Mouse (Mus musculus): ENCODE measurements around the gene Tipin. TPM values are rescaled to one million over a fixed set of nuclear protein-coding genes. Genes with fewer than 3 reads are reported as not detected.

Gene Tipin
- polyA plus RNA-seq, 2 experiments: 124 to 199 TPM

DNA sequence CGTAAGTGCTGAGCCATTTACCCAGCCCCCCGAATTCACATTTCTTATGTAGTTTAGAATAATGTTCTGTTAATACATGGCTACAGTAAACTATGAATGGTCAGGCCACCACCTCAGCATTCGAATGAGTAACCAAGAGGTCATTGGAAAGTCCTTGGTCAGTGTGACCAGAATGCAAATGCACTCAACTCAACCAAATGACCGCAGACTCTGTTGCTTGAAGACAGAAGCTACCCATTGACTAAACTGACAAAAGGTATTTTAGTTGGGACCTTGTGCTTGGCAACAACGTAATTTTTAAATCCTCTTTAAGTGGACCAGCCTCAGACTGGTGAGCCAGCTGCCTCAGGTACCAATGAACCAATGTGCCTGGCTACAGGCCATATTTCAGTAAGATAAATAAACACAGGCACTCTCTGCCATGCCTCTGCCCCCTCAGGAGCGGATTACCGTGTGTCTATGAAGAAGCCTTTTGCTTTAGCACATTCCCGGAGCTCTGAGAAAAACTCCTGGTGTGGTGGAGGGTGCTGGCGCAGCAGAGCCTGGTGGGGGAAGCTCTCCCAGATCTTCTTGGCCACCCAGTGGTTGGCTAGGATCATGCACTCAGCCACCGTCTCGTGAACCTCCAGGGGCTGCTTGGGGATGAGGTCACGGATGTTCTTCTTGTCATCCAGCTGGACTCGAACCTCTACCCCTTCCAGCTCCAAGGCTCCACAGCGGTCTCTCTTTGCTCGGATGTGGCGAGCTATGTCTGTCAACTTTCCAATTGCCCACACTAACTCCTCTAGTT lies 29.8 kb downstream of the Tipin start:
- Histone ChIP-seq H3K4me2 (replicated peaks; ENCODE audit: low read depth, low read length, severe bottlenecking) (no peak overlapping the region), H3K4me1 (ENCODE audit: control insufficient read depth, insufficient read depth, low read length) (no peaks in the 10 kb centered on the region), H3K9ac (ENCODE audit: low read depth, low read length, severe bottlenecking) (no peak overlapping the region), H3K27ac (replicated peaks; ENCODE audit: low read depth, low read length) (no peak overlapping the region), H3K36me3 (ENCODE audit: control insufficient read depth, insufficient read depth, low read length) (peaks cover 70% of the 10 kb centered on the region), H3K27me3 (ENCODE audit: control insufficient read depth, insufficient read depth, low read length) (no peaks in the 10 kb centered on the region), H3K9me3 (ENCODE audit: control insufficient read depth, low read length) (no peaks in the 10 kb centered on the region), H3K4me3 (replicated peaks; ENCODE audit: low read length) (no peak overlapping the region)
- ATAC-seq (ENCODE audit: low FRiP score, low read depth) (no peak), DNase-seq (ENCODE audit: low spot score) (no peak)
- 74% methylated on average over 16 of the region's 16 CpGs for WGBS
- no peak for TF ChIP-seq POLR2A (IDR thresholded peaks at IDR 0.05; ENCODE audit: borderline replicate concordance, extremely low read depth, insufficient read depth, insufficient read length)

DNA sequence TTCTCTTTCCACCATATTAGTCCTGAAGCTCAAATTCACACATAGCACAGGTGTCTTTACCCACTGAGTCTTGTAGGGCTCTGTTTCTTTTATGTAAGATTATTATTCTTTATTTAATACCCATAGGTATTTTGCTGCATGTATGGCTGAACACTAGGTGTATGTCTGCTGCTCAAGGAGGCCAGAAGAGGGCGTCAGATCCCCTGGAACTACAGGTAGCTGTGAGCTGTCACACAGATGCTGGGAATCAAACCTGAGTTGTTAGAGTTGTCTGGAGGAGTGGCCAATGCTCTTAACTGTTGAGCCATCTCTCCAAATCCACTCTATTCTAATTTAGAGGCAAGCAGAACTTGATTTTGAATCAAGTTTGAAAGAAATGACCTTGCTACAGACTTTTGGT lies 30.7 kb downstream of the Tipin start:
- WGBS: 36% methylated on average over 1 of the region's 1 CpGs
- no peaks in the 10 kb centered on the region for H3K27me3 ChIP-seq (ENCODE audit: control insufficient read depth, insufficient read depth, low read length)
- H3K4me1 ChIP-seq (ENCODE audit: control insufficient read depth, insufficient read depth, low read length): no peaks in the 10 kb centered on the region
- DNase-seq (ENCODE audit: low spot score) (no peak), ATAC-seq (ENCODE audit: low FRiP score, low read depth) (no peak)
- peaks cover 69% of the 10 kb centered on the region for H3K36me3 ChIP-seq (ENCODE audit: control insufficient read depth, insufficient read depth, low read length)
- H3K9me3 ChIP-seq (ENCODE audit: control insufficient read depth, low read length): no peaks in the 10 kb centered on the region
- H3K4me2 ChIP-seq (replicated peaks; ENCODE audit: low read depth, low read length, severe bottlenecking): no peak overlapping the region
- H3K4me3 ChIP-seq (replicated peaks; ENCODE audit: low read length): no peak overlapping the region
- no peak for TF ChIP-seq POLR2A (IDR thresholded peaks at IDR 0.05; ENCODE audit: borderline replicate concordance, extremely low read depth, insufficient read depth, insufficient read length)
- no peak overlapping the region for H3K9ac ChIP-seq (ENCODE audit: low read depth, low read length, severe bottlenecking)
- H3K27ac ChIP-seq (replicated peaks; ENCODE audit: low read depth, low read length): no peak overlapping the region

DNA sequence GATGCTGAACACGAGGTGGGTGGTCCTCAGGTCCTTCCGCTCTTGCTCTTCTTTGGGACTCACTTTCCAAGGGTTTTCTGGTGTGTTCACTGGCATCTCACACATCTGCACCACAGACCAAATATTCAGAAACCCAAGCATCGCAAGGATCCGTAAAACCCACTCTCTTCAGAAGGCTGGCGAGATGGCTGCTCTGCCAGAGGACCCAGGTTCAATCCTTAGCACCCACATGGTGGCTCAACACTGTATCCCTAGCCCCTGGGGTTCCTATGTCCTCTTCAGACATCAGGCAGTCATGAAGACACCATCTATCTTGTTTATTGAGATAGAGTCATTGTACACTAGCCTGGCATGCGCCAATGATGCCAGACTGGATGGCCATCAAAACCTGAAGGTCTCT lies 33.3 kb downstream of the Tipin start:
- Histone ChIP-seq H3K9ac (ENCODE audit: low read depth, low read length, severe bottlenecking) (no peak overlapping the region), H3K27ac (replicated peaks; ENCODE audit: low read depth, low read length) (no peak overlapping the region), H3K4me2 (replicated peaks; ENCODE audit: low read depth, low read length, severe bottlenecking) (no peak overlapping the region), H3K27me3 (ENCODE audit: control insufficient read depth, insufficient read depth, low read length) (no peaks in the 10 kb centered on the region), H3K36me3 (ENCODE audit: control insufficient read depth, insufficient read depth, low read length) (peaks cover 75% of the 10 kb centered on the region), H3K4me3 (replicated peaks; ENCODE audit: low read length) (no peak overlapping the region), H3K4me1 (ENCODE audit: control insufficient read depth, insufficient read depth, low read length) (no peaks in the 10 kb centered on the region), H3K9me3 (ENCODE audit: control insufficient read depth, low read length) (no peaks in the 10 kb centered on the region)
- no peak for TF ChIP-seq POLR2A (IDR thresholded peaks at IDR 0.05; ENCODE audit: borderline replicate concordance, extremely low read depth, insufficient read depth, insufficient read length)
- no peak for DNase-seq (ENCODE audit: low spot score)
- WGBS: 90% methylated on average over 6 of the region's 6 CpGs
- ATAC-seq (ENCODE audit: low FRiP score, low read depth): no peak

DNA sequence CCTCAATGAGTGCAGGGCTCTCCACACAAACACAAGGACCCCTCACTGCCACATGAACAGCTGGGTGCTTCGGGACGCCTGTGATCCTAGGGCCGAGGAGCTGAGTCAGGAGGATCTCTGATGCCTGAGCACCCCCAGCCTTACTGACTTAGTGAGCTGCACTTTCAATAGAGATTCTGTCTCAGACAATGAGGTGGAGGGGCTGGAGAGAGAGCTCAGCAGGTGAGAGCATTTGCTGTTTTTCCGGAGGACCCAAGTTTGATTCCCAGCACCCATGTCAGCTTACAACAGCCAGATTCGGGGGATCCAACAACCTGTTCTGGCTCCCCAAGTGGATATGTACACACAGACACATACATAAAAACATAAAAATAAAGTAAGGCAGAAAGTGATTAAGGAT lies 35.6 kb downstream of the Tipin start:
- no peaks in the 10 kb centered on the region for H3K9me3 ChIP-seq (ENCODE audit: control insufficient read depth, low read length)
- no peak overlapping the region for H3K4me3 ChIP-seq (replicated peaks; ENCODE audit: low read length)
- H3K4me1 ChIP-seq (ENCODE audit: control insufficient read depth, insufficient read depth, low read length): no peaks in the 10 kb centered on the region
- H3K9ac ChIP-seq (ENCODE audit: low read depth, low read length, severe bottlenecking): no peak overlapping the region
- no peak for TF ChIP-seq POLR2A (IDR thresholded peaks at IDR 0.05; ENCODE audit: borderline replicate concordance, extremely low read depth, insufficient read depth, insufficient read length)
- peaks cover 78% of the 10 kb centered on the region for H3K36me3 ChIP-seq (ENCODE audit: control insufficient read depth, insufficient read depth, low read length)
- no peak overlapping the region for H3K4me2 ChIP-seq (replicated peaks; ENCODE audit: low read depth, low read length, severe bottlenecking)
- no peaks in the 10 kb centered on the region for H3K27me3 ChIP-seq (ENCODE audit: control insufficient read depth, insufficient read depth, low read length)
- no peak overlapping the region for H3K27ac ChIP-seq (replicated peaks; ENCODE audit: low read depth, low read length)
- DNase-seq (ENCODE audit: low spot score) (no peak), ATAC-seq (ENCODE audit: low FRiP score, low read depth) (no peak)
- WGBS: 93% methylated on average over 5 of the region's 5 CpGs

DNA sequence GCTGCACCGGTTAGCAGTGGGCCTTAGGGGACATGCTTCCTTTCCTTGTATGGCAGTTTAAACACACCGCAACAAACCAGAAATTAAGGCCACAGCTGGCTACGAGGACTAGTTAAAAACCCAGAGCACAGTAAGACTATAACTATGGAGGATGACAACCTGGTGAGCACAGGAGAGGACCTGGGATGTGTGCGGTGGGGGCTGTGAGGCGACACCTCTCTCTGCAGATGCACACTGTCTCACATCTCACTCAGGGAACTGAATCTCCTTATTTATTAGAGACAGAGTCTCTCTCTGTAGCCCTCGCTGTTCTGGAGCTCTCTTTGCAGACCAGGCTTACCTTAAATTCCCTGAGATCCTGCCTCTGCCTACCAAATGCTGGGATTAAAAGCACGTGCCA lies 42.6 kb downstream of the Tipin start:
- 96% methylated on average over 7 of the region's 7 CpGs for WGBS

More for the DNA sequence above, 42.6 kb downstream of the Tipin start:
- H3K4me1 ChIP-seq (ENCODE audit: control insufficient read depth, insufficient read depth, low read length): no peaks in the 10 kb centered on the region
- DNase-seq (ENCODE audit: low spot score): no peak
- H3K36me3 ChIP-seq (ENCODE audit: control insufficient read depth, insufficient read depth, low read length): peaks cover 77% of the 10 kb centered on the region
- no peaks in the 10 kb centered on the region for H3K27me3 ChIP-seq (ENCODE audit: control insufficient read depth, insufficient read depth, low read length)
- no peak overlapping the region for H3K27ac ChIP-seq (replicated peaks; ENCODE audit: low read depth, low read length)
- no peak overlapping the region for H3K9ac ChIP-seq (ENCODE audit: low read depth, low read length, severe bottlenecking)
- ATAC-seq (ENCODE audit: low FRiP score, low read depth): no peak
- no peak overlapping the region for H3K4me3 ChIP-seq (replicated peaks; ENCODE audit: low read length)
- no peaks in the 10 kb centered on the region for H3K9me3 ChIP-seq (ENCODE audit: control insufficient read depth, low read length)
- no peak for TF ChIP-seq POLR2A (IDR thresholded peaks at IDR 0.05; ENCODE audit: borderline replicate concordance, extremely low read depth, insufficient read depth, insufficient read length)
- no peak overlapping the region for H3K4me2 ChIP-seq (replicated peaks; ENCODE audit: low read depth, low read length, severe bottlenecking)

Measured in limb, embryonic 14.5 days (tissue).